Mouse (Mus musculus): Measurements from ENCODE around the gene Lmx1b.

GRCm38 (mm10) chr2:33689155-33689879, 49.0 kb upstream of the Lmx1b start:
- TF ChIP-seq CTCF (IDR thresholded peaks at IDR 0.05; ENCODE audit: low read depth) (no peak), EP300 (optimal IDR thresholded peaks at IDR 0.05) (no peak)

All from stomach, postnatal 0 days (tissue).